Mouse (Mus musculus) limb, embryonic 11.5 days (tissue): ENCODE data around the gene Arhgef3. TPM values are rescaled to one million over a fixed set of nuclear protein-coding genes. Genes with fewer than 3 reads are reported as not detected.

ENCODE experiments used
- ATAC-seq: fragments of 200-750 bp; cut with Nextera tagmentation; 2 replicates; pipeline ENCODE4 v1.8.0; 2017; ENCODE audit warnings: low read depth; ENCODE audit not compliant: insufficient number of reproducible peaks, low FRiP score, low TSS enrichment
- DNase-seq: peaks from one replicate; pipeline ENCODE4 v3.0.0-alpha.2; 2015; ENCODE audit warnings: low spot score
- H3K27ac ChIP-seq: fragments of 300-500 bp; sonication (generic); replicated peaks from 2 replicates; pipeline ENCODE4 v1.5.1; 2014; ENCODE audit warnings: low read depth, mild to moderate bottlenecking, low read length
- H3K27me3 ChIP-seq: fragments of 300-500 bp; sonication (generic); 2 replicates; pipeline ENCODE4 v1.6.1; 2014; ENCODE audit warnings: mild to moderate bottlenecking, low read length, mixed read lengths; ENCODE audit not compliant: control insufficient read depth, insufficient read depth
- H3K36me3 ChIP-seq: fragments of 300-500 bp; sonication (generic); 2 replicates; pipeline ENCODE4 v1.6.1; 2014; ENCODE audit warnings: mild to moderate bottlenecking, low read length, moderate library complexity, mixed read lengths; ENCODE audit not compliant: control insufficient read depth, insufficient read depth
- H3K4me1 ChIP-seq: fragments of 300-500 bp; sonication (generic); 2 replicates; pipeline ENCODE4 v1.6.1; 2014; ENCODE audit warnings: low read length, mixed read lengths; ENCODE audit not compliant: control insufficient read depth, insufficient read depth
- H3K4me2 ChIP-seq: fragments of 300-500 bp; sonication (generic); 2 replicates; pipeline ENCODE4 v1.6.1; 2014; ENCODE audit warnings: low read depth, mild to moderate bottlenecking, moderate library complexity; ENCODE audit not compliant: severe bottlenecking
- H3K4me3 ChIP-seq: fragments of 300-500 bp; sonication (generic); 2 replicates; pipeline ENCODE4 v1.5.1; 2014; ENCODE audit warnings: low read depth, low read length
- H3K9ac ChIP-seq: fragments of 300-500 bp; sonication (generic); 2 replicates; pipeline ENCODE4 v1.6.1; 2014; ENCODE audit warnings: mild to moderate bottlenecking, low read length
- H3K9me3 ChIP-seq: fragments of 300-500 bp; sonication (generic); 2 replicates; pipeline ENCODE4 v1.6.1; 2016; ENCODE audit warnings: low read length; ENCODE audit not compliant: control insufficient read depth
- WGBS: fragments of 180-500 bp; shearing (Covaris S2); extraction: QIAGEN DNeasy Blood & Tissue Kit; methylation state at CpG from one replicate; pipeline ENCODE4 v1.1.7; 2014; 5-methylcytosine and 5-hydroxymethylcytosine counted together
- polyA plus RNA-seq: library from polyadenylated mRNA; unstranded; fragments of >200 nt; fragmentation: Nextera tagmentation; extraction: Ambion mirVana; gene quantifications from 2 replicates; pipeline ENCODE4 v1.2.1, GENCODE M21; 2014

Arhgef3 gene
- polyA plus RNA-seq, 1 experiment from 2014 or later = 17.8 TPM

- 83% methylated on average over 10 of the region's 10 CpGs for WGBS
- DNase-seq (no peak), ATAC-seq (no peak)
- Histone ChIP-seq H3K9ac (no peak overlapping the region), H3K27ac (no peak overlapping the region), H3K9me3 (no peaks in the 10 kb centered on the region), H3K4me1 (peaks cover 12% of the 10 kb centered on the region; the same call in 1 of the 2 replicates), H3K27me3 (no peaks in the 10 kb centered on the region), H3K36me3 (no peaks in the 10 kb centered on the region), H3K4me3 (no peak overlapping the region), H3K4me2 (no peak overlapping the region)
These were observed 58.6 kb downstream of the Arhgef3 start for GRCm38 (mm10) chr14:27173178-27173803.

GRCm38 (mm10) chr14:27174188-27174786 lies 59.6 kb downstream of the Arhgef3 start:
- Histone ChIP-seq H3K4me2 (no peak overlapping the region), H3K27ac (no peak overlapping the region), H3K36me3 (no peaks in the 10 kb centered on the region), H3K4me3 (no peak overlapping the region), H3K4me1 (peaks cover 12% of the 10 kb centered on the region; the same call in 1 of the 2 replicates), H3K9me3 (no peaks in the 10 kb centered on the region), H3K27me3 (no peaks in the 10 kb centered on the region), H3K9ac (no peak overlapping the region)
- DNase-seq (no peak), ATAC-seq (no peak)
- 69% methylated on average over 6 of the region's 6 CpGs for WGBS

GRCm38 (mm10) chr14:27174831-27175301 lies 60.2 kb downstream of the Arhgef3 start:
- Histone ChIP-seq H3K27ac (no peak overlapping the region), H3K36me3 (no peaks in the 10 kb centered on the region), H3K4me3 (no peak overlapping the region), H3K9me3 (no peaks in the 10 kb centered on the region), H3K4me2 (no peak overlapping the region), H3K9ac (no peak overlapping the region), H3K4me1 (peaks cover 12% of the 10 kb centered on the region; the same call in 1 of the 2 replicates), H3K27me3 (no peaks in the 10 kb centered on the region)
- DNase-seq = no peak
- no peak for ATAC-seq
- 79% methylated on average over 12 of the region's 12 CpGs for WGBS

- DNase-seq (no peak), ATAC-seq (no peak)
- H3K9ac ChIP-seq = no peak overlapping the region
- H3K4me2 ChIP-seq = no peak overlapping the region
- H3K4me1 ChIP-seq = peaks cover 12% of the 10 kb centered on the region; the same call in 1 of the 2 replicates
- no peak overlapping the region for H3K27ac ChIP-seq
- H3K9me3 ChIP-seq = no peaks in the 10 kb centered on the region
- no peaks in the 10 kb centered on the region for H3K27me3 ChIP-seq
- no peak overlapping the region for H3K4me3 ChIP-seq
- 77% methylated on average over 11 of the region's 11 CpGs for WGBS
- no peaks in the 10 kb centered on the region for H3K36me3 ChIP-seq
These were observed 60.6 kb downstream of the Arhgef3 start for GRCm38 (mm10) chr14:27175343-27175742.

GRCm38 (mm10) chr14:27177800-27178559 lies 63.3 kb downstream of the Arhgef3 start:
- DNase-seq (no peak), ATAC-seq (no peak)
- H3K27ac ChIP-seq = no peak overlapping the region
- WGBS = 89% methylated on average over 8 of the region's 8 CpGs
- H3K4me2 ChIP-seq = no peak overlapping the region
- peaks cover 6% of the 10 kb centered on the region; the same call in 1 of the 2 replicates for H3K4me1 ChIP-seq
- H3K27me3 ChIP-seq = no peaks in the 10 kb centered on the region
- no peak overlapping the region for H3K4me3 ChIP-seq
- no peaks in the 10 kb centered on the region for H3K9me3 ChIP-seq
- no peaks in the 10 kb centered on the region for H3K36me3 ChIP-seq
- no peak overlapping the region for H3K9ac ChIP-seq

- DNase-seq = no peak
- H3K9me3 ChIP-seq = no peaks in the 10 kb centered on the region
These were observed 63.8 kb downstream of the Arhgef3 start for GRCm38 (mm10) chr14:27178560-27178920.

GRCm38 (mm10) chr14:27179771-27180170 lies 65.1 kb downstream of the Arhgef3 start:
- Histone ChIP-seq H3K36me3 (no peaks in the 10 kb centered on the region), H3K4me2 (no peak overlapping the region), H3K4me1 (peaks cover 3% of the 10 kb centered on the region; the same call in 1 of the 2 replicates), H3K27me3 (no peaks in the 10 kb centered on the region), H3K9me3 (no peaks in the 10 kb centered on the region), H3K9ac (no peak overlapping the region), H3K27ac (no peak overlapping the region), H3K4me3 (no peak overlapping the region)
- DNase-seq (no peak), ATAC-seq (no peak)
- 84% methylated on average over 7 of the region's 7 CpGs for whole genome bisulfite sequencing

More at GRCm38 (mm10) chr14:27178560-27178920, 63.8 kb downstream of the Arhgef3 start:
- ATAC-seq = no peak
- Histone ChIP-seq H3K27me3 (no peaks in the 10 kb centered on the region), H3K4me3 (no peak overlapping the region), H3K9ac (no peak overlapping the region), H3K36me3 (no peaks in the 10 kb centered on the region), H3K4me2 (no peak overlapping the region), H3K4me1 (peaks cover 6% of the 10 kb centered on the region; the same call in 1 of the 2 replicates), H3K27ac (no peak overlapping the region)
- 85% methylated on average over 8 of the region's 8 CpGs for WGBS

- H3K27ac ChIP-seq = no peak overlapping the region
- no peak for ATAC-seq
These were observed 67.4 kb downstream of the Arhgef3 start for GRCm38 (mm10) chr14:27182059-27182458.

More at GRCm38 (mm10) chr14:27182059-27182458, 67.4 kb downstream of the Arhgef3 start:
- no peaks in the 10 kb centered on the region for H3K27me3 ChIP-seq
- 60% methylated on average over 11 of the region's 11 CpGs for WGBS
- no peaks in the 10 kb centered on the region for H3K36me3 ChIP-seq
- H3K9ac ChIP-seq = no peak overlapping the region
- H3K4me2 ChIP-seq = no peak overlapping the region
- DNase-seq = no peak
- no peak overlapping the region for H3K4me3 ChIP-seq
- peaks cover 3% of the 10 kb centered on the region; the same call in 1 of the 2 replicates for H3K4me1 ChIP-seq
- H3K9me3 ChIP-seq = no peaks in the 10 kb centered on the region
